Mouse (Mus musculus): ENCODE results near the gene Usp25. TPM values are rescaled to one million over a fixed set of nuclear protein-coding genes. Genes with fewer than 3 reads are reported as not detected.

The Usp25 gene
- polyA plus RNA-seq, 1 experiment from 2014 or later = 19.2 TPM

DNA sequence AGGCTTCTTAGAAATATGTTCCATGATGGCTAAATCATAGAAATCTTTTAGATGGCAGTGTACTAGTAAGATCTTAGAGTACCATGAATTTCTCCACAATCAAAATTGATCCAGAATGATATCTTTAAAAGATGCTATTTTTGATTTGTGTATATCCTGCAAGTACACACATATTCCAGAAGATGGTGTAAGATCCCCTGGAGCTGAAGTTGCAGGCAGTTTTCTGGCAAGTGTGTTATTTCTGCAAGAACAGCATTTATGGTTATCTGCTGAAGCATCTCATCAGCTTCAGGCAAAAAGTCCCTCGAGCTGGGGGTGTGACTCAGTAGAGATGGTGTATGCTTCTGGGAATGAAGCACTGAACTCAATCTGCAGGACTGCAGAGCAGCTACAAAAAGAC lies 112.4 kb downstream of the Usp25 start:
- DNase-seq (ENCODE audit: low spot score) = no peak
- Histone ChIP-seq H3K4me3 (ENCODE audit: low read depth, low read length) (no peak overlapping the region), H3K9ac (replicated peaks; ENCODE audit: low read depth) (no peak overlapping the region), H3K4me2 (replicated peaks; ENCODE audit: low read depth, low read length) (no peak overlapping the region), H3K27ac (ENCODE audit: low read length) (no peak overlapping the region), H3K36me3 (ENCODE audit: insufficient read depth, low read length) (no peaks in the 10 kb centered on the region), H3K27me3 (replicated peaks; ENCODE audit: insufficient read depth, low read length) (no peaks in the 10 kb centered on the region), H3K4me1 (ENCODE audit: insufficient read depth, low read depth, low read length) (no peaks in the 10 kb centered on the region), H3K9me3 (ENCODE audit: low read length) (no peaks in the 10 kb centered on the region)
- 41% methylated on average over 1 of the region's 1 CpGs for WGBS
- no peak for ATAC-seq
- no peak for TF ChIP-seq CTCF (IDR thresholded peaks at IDR 0.05)
- no peak for TF ChIP-seq EP300 (IDR thresholded peaks at IDR 0.05)

- H3K27ac ChIP-seq (ENCODE audit: low read length) = no peak overlapping the region
- no peak overlapping the region for H3K9ac ChIP-seq (replicated peaks; ENCODE audit: low read depth)
- H3K9me3 ChIP-seq (ENCODE audit: low read length) = no peaks in the 10 kb centered on the region
- WGBS = 21% methylated on average over 5 of the region's 5 CpGs
- ATAC-seq (no peak), DNase-seq (ENCODE audit: low spot score) (peak; percentile 73)
- no peaks in the 10 kb centered on the region for H3K36me3 ChIP-seq (ENCODE audit: insufficient read depth, low read length)
- no peak overlapping the region for H3K4me3 ChIP-seq (ENCODE audit: low read depth, low read length)
- peak; percentile 67 for TF ChIP-seq CTCF (IDR thresholded peaks at IDR 0.05)
- TF ChIP-seq EP300 (IDR thresholded peaks at IDR 0.05) = no peak
- H3K4me1 ChIP-seq (ENCODE audit: insufficient read depth, low read depth, low read length) = no peaks in the 10 kb centered on the region
- H3K27me3 ChIP-seq (replicated peaks; ENCODE audit: insufficient read depth, low read length) = no peaks in the 10 kb centered on the region
- no peak overlapping the region for H3K4me2 ChIP-seq (replicated peaks; ENCODE audit: low read depth, low read length)
These were observed 115.2 kb downstream of the Usp25 start for GRCm38 (mm10) chr16:77128683-77129082.

DNA sequence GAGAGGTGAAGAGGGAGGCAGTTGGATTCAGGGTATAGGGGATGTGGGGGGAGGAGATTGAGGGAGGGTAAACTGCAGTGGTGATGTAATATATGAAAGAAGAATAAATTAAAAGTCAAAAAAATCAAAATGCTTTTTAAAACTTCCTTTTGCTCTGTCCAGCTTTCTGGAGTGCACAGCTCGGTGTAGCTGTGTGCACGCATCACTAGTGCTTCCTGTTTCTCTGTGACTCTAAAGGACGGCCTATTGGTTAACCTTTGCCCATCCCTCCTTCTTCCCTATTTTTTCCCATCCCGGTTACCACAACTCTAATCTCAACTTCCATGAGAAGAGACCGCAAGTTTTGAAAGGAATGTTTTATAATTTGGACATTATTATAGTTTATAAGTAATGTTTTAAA lies 119.5 kb downstream of the Usp25 start:
- WGBS = 74% methylated on average over 5 of the region's 5 CpGs
- no peak for DNase-seq (ENCODE audit: low spot score)
- Histone ChIP-seq H3K36me3 (ENCODE audit: insufficient read depth, low read length) (no peaks in the 10 kb centered on the region), H3K27me3 (replicated peaks; ENCODE audit: insufficient read depth, low read length) (no peaks in the 10 kb centered on the region), H3K9me3 (ENCODE audit: low read length) (no peaks in the 10 kb centered on the region), H3K4me3 (ENCODE audit: low read depth, low read length) (no peak overlapping the region), H3K9ac (replicated peaks; ENCODE audit: low read depth) (no peak overlapping the region), H3K4me1 (ENCODE audit: insufficient read depth, low read depth, low read length) (no peaks in the 10 kb centered on the region), H3K27ac (ENCODE audit: low read length) (no peak overlapping the region), H3K4me2 (replicated peaks; ENCODE audit: low read depth, low read length) (no peak overlapping the region)
- no peak for ATAC-seq
- no peak for TF ChIP-seq EP300 (IDR thresholded peaks at IDR 0.05)
- TF ChIP-seq CTCF (IDR thresholded peaks at IDR 0.05) = no peak

DNA sequence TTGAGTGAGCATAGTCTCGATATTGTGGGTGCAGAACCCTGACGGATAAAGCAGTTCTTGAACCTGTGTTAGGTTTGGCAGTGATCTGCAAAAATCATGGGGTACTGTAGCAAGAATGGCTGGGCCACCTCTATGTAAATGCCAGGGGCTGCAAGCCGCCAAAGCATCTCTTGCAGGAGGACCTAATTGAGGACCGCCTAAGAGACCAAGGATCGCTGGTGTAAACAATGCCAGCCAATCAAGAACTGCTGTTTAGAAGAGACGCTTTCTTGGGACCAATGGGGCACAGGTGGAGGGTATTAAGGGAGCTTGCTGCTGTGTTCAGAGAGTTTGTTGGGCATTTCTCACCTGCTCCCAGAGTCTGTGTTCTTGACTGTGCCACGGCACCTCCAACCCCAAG lies 127.1 kb downstream of the Usp25 start:
- no peaks in the 10 kb centered on the region for H3K9me3 ChIP-seq (ENCODE audit: low read length)
- ATAC-seq (no peak), DNase-seq (ENCODE audit: low spot score) (no peak)
- TF ChIP-seq EP300 (IDR thresholded peaks at IDR 0.05) = no peak
- TF ChIP-seq CTCF (IDR thresholded peaks at IDR 0.05) = no peak
- no peak overlapping the region for H3K9ac ChIP-seq (replicated peaks; ENCODE audit: low read depth)
- H3K27me3 ChIP-seq (replicated peaks; ENCODE audit: insufficient read depth, low read length) = no peaks in the 10 kb centered on the region
- H3K27ac ChIP-seq (ENCODE audit: low read length) = no peak overlapping the region
- H3K4me1 ChIP-seq (ENCODE audit: insufficient read depth, low read depth, low read length) = no peaks in the 10 kb centered on the region
- no peaks in the 10 kb centered on the region for H3K36me3 ChIP-seq (ENCODE audit: insufficient read depth, low read length)
- H3K4me3 ChIP-seq (ENCODE audit: low read depth, low read length) = no peak overlapping the region
- 89% methylated on average over 7 of the region's 7 CpGs for WGBS
- H3K4me2 ChIP-seq (replicated peaks; ENCODE audit: low read depth, low read length) = no peak overlapping the region

DNA sequence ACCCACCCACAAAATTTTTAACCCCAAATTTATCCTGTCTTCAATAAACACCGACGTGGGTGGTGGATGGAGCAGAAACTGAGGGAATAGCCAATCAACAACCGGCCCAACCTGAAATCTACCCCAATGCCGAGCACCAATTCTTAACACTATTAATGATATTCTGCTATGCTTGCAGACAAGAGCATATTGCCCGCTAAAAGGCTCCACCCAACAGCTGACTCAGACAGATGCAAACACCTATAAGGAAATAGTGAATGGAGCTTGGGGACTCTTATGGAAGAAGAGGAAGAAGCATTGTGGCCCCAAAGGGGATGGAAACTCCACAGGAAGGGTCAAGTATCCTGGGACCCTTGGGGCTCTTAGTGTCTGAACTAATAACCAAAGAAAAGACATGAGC lies 133.3 kb downstream of the Usp25 start:
- Histone ChIP-seq H3K9me3 (ENCODE audit: low read length) (no peaks in the 10 kb centered on the region), H3K27me3 (replicated peaks; ENCODE audit: insufficient read depth, low read length) (no peaks in the 10 kb centered on the region), H3K9ac (replicated peaks; ENCODE audit: low read depth) (no peak overlapping the region), H3K36me3 (ENCODE audit: insufficient read depth, low read length) (no peaks in the 10 kb centered on the region), H3K4me2 (replicated peaks; ENCODE audit: low read depth, low read length) (no peak overlapping the region), H3K4me1 (ENCODE audit: insufficient read depth, low read depth, low read length) (no peaks in the 10 kb centered on the region), H3K27ac (ENCODE audit: low read length) (no peak overlapping the region), H3K4me3 (ENCODE audit: low read depth, low read length) (no peak overlapping the region)
- no peak for DNase-seq (ENCODE audit: low spot score)
- no peak for TF ChIP-seq EP300 (IDR thresholded peaks at IDR 0.05)
- TF ChIP-seq CTCF (IDR thresholded peaks at IDR 0.05) = no peak
- 96% methylated on average over 5 of the region's 5 CpGs for WGBS
- ATAC-seq = no peak

DNA sequence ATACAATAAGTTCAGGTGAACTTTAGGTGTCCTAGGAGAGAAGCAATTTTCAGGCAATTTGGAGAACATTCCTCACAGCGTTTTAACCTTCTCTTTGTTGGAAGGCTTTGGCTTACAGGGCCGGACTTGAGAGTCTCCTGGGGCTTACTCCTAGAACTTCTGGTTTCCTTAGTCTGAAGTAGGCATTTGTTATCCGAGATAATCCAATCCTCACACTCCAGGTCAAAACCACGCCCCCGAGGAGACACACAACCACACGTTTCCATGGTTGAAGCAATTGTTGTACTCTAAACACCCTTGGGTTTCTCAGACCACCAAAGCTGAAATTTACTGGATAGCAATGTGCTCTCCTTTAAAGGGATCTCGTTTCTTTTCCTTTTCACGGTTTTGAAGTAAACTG lies 136.8 kb downstream of the Usp25 start:
- DNase-seq (ENCODE audit: low spot score) = no peak
- 61% methylated on average over 8 of the region's 8 CpGs for WGBS

DNA sequence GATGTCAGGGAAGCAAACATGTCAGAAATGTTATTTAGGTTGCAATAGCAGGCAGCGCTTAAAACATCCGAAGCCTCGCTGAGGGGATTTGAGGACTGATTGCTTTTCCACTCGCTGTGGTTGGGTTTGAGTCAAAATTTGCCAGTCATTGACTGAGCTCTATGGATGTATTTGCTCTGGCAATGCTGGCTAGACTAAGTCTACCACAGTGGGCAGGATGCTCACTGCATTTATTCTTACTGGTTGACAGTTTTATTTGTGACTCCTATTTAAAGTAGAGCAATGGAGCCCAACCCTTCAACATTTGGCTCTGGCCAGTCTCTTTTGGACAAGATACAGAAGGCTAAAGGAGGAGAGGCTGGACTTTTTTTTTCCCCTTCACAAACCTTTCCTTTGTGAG lies 137.4 kb downstream of the Usp25 start:
- Histone ChIP-seq H3K36me3 (ENCODE audit: insufficient read depth, low read length) (no peaks in the 10 kb centered on the region), H3K9ac (replicated peaks; ENCODE audit: low read depth) (no peak overlapping the region), H3K27me3 (replicated peaks; ENCODE audit: insufficient read depth, low read length) (no peaks in the 10 kb centered on the region), H3K4me3 (ENCODE audit: low read depth, low read length) (no peak overlapping the region), H3K9me3 (ENCODE audit: low read length) (no peaks in the 10 kb centered on the region), H3K4me1 (ENCODE audit: insufficient read depth, low read depth, low read length) (no peaks in the 10 kb centered on the region), H3K27ac (ENCODE audit: low read length) (no peak overlapping the region), H3K4me2 (replicated peaks; ENCODE audit: low read depth, low read length) (no peak overlapping the region)
- WGBS = 71% methylated on average over 4 of the region's 4 CpGs
- DNase-seq (ENCODE audit: low spot score) (no peak), ATAC-seq (no peak)
- no peak for TF ChIP-seq CTCF (IDR thresholded peaks at IDR 0.05)
- no peak for TF ChIP-seq EP300 (IDR thresholded peaks at IDR 0.05)

More for the DNA sequence above, 136.8 kb downstream of the Usp25 start:
- TF ChIP-seq CTCF (IDR thresholded peaks at IDR 0.05) (no peak), EP300 (IDR thresholded peaks at IDR 0.05) (no peak)
- no peaks in the 10 kb centered on the region for H3K36me3 ChIP-seq (ENCODE audit: insufficient read depth, low read length)
- no peaks in the 10 kb centered on the region for H3K27me3 ChIP-seq (replicated peaks; ENCODE audit: insufficient read depth, low read length)
- H3K4me1 ChIP-seq (ENCODE audit: insufficient read depth, low read depth, low read length) = no peaks in the 10 kb centered on the region
- no peak overlapping the region for H3K4me3 ChIP-seq (ENCODE audit: low read depth, low read length)
- no peak overlapping the region for H3K27ac ChIP-seq (ENCODE audit: low read length)
- no peak overlapping the region for H3K4me2 ChIP-seq (replicated peaks; ENCODE audit: low read depth, low read length)
- no peak for ATAC-seq
- H3K9me3 ChIP-seq (ENCODE audit: low read length) = no peaks in the 10 kb centered on the region
- no peak overlapping the region for H3K9ac ChIP-seq (replicated peaks; ENCODE audit: low read depth)
